Mouse (Mus musculus) kidney, postnatal 14 days (tissue): Measurements from ENCODE around the gene Tesk1.
"Not testable (repeated sequence)": the region's sequence is repeated elsewhere in the genome, so short reads cannot be mapped to it uniquely, and the experiment has no call there.

Source experiments
- DNase-seq: peaks from one replicate; pipeline ENCODE4 v3.0.0; 2022; ENCODE audit warnings: mixed read lengths

Gene Tesk1

DNA sequence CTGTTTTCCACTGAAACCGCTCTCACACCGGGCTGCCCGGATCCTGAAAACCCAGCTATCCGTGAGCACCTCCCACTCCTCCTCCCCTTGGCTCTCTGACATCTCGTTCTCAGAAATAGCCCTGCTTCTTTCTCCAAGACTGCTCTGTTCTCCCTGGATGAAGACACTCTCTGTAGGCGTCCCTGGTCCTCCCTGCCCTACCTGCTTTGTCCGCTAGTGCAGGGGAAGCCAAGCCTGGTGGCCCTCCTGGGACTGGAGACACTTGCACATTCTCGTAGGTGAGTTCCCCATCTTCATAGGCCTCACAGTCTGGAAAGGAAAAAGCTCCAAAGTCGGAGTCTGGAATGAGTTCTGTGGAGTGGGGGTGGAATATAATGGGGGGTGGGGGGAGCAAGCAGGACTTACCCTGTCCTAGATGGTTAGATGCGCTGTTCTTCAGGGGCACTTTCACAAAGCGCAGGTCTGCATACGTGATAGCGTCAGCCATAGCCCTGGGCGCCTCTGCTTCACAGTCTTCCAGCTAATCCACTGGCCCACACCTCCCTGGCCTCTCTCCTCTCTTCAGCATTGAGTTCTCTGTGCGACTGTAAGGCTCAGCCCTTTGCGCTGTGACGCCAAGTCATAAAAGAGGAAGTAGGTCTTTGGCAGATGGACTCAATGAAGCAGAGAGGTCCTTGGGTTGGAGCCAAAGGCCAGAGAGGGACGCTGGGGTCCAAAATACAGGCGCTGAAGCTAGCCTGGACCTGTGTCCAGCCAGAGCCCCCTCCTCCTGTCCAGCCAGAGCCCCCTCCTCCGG is 12.5 kb downstream of the Tesk1 start, which contains the start of gene Cd72:
Gene Cd72 (minus strand): TSS at position 588 of the 796 bp plus-strand sequence.
- DNase-seq, result no peak

- DNase-seq, result no peak
Measured at GRCm38 (mm10) chr4:43456470-43456869, 14.7 kb downstream of the Tesk1 start.

DNA sequence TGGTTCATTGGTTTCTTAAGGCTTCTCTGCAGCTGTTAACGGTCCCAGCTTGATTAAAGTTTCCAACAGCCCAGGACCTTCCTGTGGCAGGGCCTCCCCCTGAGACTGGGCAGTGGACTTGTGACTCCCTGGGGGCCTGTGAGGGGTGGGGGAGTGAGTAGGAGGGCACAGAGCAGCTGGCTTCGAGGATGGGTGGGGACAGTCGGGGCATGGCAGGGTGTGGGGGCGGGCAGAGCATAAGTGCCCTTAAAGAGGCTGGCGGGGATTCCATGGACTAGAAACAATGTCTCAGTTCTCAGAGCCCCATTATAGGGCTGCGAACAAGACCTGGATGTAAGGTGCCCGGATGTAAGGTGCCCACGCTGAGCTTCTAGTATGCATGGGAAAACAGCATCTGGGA is 15.4 kb downstream of the Tesk1 start:
- no peak for DNase-seq

- DNase-seq, result no peak
Measured at GRCm38 (mm10) chr4:43463102-43463501, 21.4 kb downstream of the Tesk1 start.

GRCm38 (mm10) chr4:43465935-43466334 is 24.2 kb downstream of the Tesk1 start:
- DNase-seq, result no peak

GRCm38 (mm10) chr4:43466872-43467271 is 25.1 kb downstream of the Tesk1 start:
- DNase-seq, result no peak

- DNase-seq, result no peak
Measured at GRCm38 (mm10) chr4:43470301-43470700, 28.6 kb downstream of the Tesk1 start.

GRCm38 (mm10) chr4:43473636-43474035 is 31.9 kb downstream of the Tesk1 start:
- DNase-seq, result no peak

- no peak for DNase-seq
Measured at GRCm38 (mm10) chr4:43476604-43477003, 34.9 kb downstream of the Tesk1 start.

DNA sequence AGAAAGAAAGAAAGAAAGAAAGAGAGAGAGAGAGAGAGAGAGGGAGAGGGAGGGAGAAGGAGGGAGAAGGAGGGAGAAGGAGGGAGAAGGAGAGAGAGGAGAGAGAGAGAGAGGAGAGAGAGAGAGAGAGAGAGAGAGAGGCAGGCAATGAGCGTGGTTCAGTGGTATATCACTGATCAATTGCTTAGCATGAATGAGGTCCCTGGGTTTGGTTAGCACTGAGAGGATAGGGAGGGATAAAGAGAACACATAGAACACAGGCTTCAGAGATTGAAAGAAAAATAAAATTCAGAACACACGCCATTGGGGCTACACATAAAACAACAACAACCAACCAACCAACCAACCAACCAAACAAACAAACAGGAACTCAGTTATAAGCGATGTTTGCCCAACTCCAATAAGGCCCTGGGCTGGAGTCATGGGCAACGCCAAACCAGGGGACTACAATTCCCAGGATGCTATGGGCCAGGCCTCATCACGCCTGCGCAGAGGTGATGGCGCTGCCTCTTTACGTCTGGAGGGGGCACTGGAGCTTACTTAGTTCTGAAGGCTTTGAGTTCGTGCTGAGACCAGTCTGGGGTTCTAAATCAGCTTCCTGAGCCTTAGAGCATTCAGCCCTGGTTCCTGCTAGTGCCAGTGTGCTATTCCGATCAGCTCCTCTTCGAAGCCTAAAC is 36.3 kb downstream of the Tesk1 start:
- DNase-seq, result peak; percentile 91

GRCm38 (mm10) chr4:43478534-43478858 is 36.8 kb downstream of the Tesk1 start:
- no peak for DNase-seq

GRCm38 (mm10) chr4:43478906-43479832 is 37.4 kb downstream of the Tesk1 start:
- peak; percentile 66 for DNase-seq

- DNase-seq, result no peak
Measured at GRCm38 (mm10) chr4:43480985-43481384, 39.2 kb downstream of the Tesk1 start.

- DNase-seq, result no peak
Measured at GRCm38 (mm10) chr4:43481894-43482456, 40.2 kb downstream of the Tesk1 start.

DNA sequence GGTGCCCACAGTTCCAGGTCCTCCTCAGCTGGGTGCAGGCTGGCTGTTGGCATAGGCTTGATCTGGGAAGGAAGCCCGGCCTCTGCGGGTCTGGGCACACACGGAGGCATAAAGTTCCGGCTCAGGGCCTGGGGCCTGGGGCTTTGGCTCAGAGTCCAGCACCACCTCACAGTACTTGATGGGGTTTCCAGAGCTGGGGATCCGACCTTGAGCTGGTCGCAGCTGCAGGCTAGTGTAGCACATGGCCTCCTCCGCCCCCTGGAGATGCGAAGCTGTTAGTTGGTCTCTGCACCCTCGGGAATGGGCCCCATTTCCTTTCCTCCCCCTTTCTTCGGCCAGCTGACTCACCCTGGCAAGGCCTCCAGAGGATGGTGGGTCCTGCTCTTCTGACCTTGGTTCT is 40.9 kb downstream of the Tesk1 start:
- no peak for DNase-seq

- no peak for DNase-seq
Measured at GRCm38 (mm10) chr4:43483535-43484091, 41.9 kb downstream of the Tesk1 start, which contains the start of gene Sit1. Sit1 (minus strand) TSS chr4:43483734.

GRCm38 (mm10) chr4:43485666-43486065 is 43.9 kb downstream of the Tesk1 start:
- not testable (repeated sequence) for DNase-seq

- DNase-seq, result no peak
Measured at GRCm38 (mm10) chr4:43489611-43490010, 47.9 kb downstream of the Tesk1 start.

GRCm38 (mm10) chr4:43490801-43491200 is 49.1 kb downstream of the Tesk1 start:
- no peak for DNase-seq

DNA sequence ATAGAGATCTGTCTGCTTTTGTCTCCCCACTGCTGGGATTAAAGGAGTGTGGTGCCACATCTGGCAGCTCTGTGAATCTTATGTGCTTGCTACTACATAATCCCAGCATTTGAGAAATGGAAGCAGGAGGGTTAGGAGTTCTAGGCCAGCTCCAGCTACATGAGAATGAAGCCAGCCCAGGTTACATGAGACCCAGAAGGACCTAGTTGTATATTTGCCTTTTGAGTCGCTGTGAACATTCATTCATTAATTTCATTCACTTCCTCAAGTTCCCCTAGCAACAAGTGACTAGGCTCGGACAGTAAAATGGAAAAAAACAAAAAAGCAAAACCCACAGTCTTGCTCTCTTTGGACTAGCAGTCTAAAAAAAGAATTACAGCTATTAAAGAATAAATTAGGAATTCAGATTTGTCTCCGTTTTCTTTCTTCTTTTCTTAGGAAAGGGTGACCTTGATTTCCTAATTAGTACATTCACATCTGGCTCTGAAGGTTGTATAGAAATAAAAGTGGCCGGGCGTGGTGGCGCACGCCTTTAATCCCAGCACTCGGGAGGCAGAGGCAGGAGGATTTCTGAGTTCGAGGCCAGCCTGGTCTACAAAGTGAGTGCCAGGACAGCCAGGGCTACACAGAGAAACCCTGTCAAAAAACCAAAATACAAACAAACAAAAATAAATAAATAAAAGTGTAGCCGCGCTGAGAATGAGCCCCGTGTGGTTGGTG is 50.5 kb downstream of the Tesk1 start:
- no peak for DNase-seq

DNA sequence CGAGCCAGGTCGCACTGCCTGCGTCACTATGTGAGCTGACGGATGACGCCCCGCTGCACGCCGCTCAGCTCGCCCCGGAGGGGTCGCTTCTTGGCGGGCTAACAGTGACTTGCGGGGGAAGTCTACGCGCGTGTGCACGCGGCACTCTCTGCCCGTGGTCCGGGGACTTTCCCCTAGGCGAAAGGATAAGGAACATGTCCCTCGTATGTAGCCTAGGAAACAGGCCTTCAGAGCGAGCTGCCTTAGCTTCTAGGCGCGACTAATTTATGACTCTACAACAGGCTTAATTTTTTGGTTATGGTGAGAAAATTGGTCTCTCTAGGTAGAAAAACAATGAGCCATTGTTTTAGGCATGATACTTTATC is 51.1 kb downstream of the Tesk1 start, which contains the start of gene Ccdc107:
Gene Ccdc107 (plus strand): TSS at position 80 of the 365 bp plus-strand sequence.
- DNase-seq, result peak; percentile 96
